Mouse (Mus musculus): ENCODE data around the gene Srebf2.

GRCm38 (mm10) chr15:82172648-82173047 lies 25.7 kb downstream of the Srebf2 start:
- TF ChIP-seq CTCF (IDR thresholded peaks at IDR 0.05; ENCODE audit: control insufficient read depth, insufficient read depth, insufficient read length): no peak
- TF ChIP-seq CEBPB (IDR thresholded peaks at IDR 0.05; ENCODE audit: low read depth): no peak
- TF ChIP-seq USF1 (IDR thresholded peaks at IDR 0.05; ENCODE audit: low read depth): no peak
- no peak for TF ChIP-seq FOSL1 (IDR thresholded peaks at IDR 0.05; ENCODE audit: insufficient read depth, low read length, poor library complexity, severe bottlenecking)
- no peak for TF ChIP-seq MYOD1 (IDR thresholded peaks at IDR 0.05; ENCODE audit: control insufficient read depth, insufficient read length, low read depth)

Data from C2C12 (cell line).